Mouse (Mus musculus) MEL (cell line): ENCODE measurements around the gene Myo3b.

Experiments
- NRF1 ChIP-seq: IDR thresholded peaks from 2 replicates; pipeline ENCODE4 v1.6.1; 2014; ENCODE audit warnings: low read depth, mild to moderate bottlenecking, inconsistent platforms, low read length, improper control_type of control experiment, moderate library complexity; ENCODE audit not compliant: poor library complexity, insufficient read depth, severe bottlenecking
- ZC3H11A ChIP-seq: IDR thresholded peaks from 2 replicates; pipeline ENCODE4 v1.6.1; 2012; ENCODE audit warnings: low read depth, mild to moderate bottlenecking, inconsistent platforms, low read length, improper control_type of control experiment

- TF ChIP-seq ZC3H11A (no peak), NRF1 (no peak)
These were observed 89.7 kb downstream of the Myo3b start for GRCm38 (mm10) chr2:70128590-70128989.
